Mouse (Mus musculus): ENCODE data around the gene Pknox2. TPM values are rescaled to one million over a fixed set of nuclear protein-coding genes. Genes with fewer than 3 reads are reported as not detected.

Pknox2 gene
- polyA plus RNA-seq, 1 experiment from 2014 or later: 14.5 TPM

GRCm38 (mm10) chr9:36968713-36969112 is 178.5 kb downstream of the Pknox2 start:
- ATAC-seq (ENCODE audit: low FRiP score, low read depth): no peak
- H3K27me3 ChIP-seq: peaks cover 82% of the 10 kb centered on the region

GRCm38 (mm10) chr9:36968236-36968635 is 179.0 kb downstream of the Pknox2 start:
- H3K27ac ChIP-seq: no peak overlapping the region
- ATAC-seq (ENCODE audit: low FRiP score, low read depth): no peak
- no peak overlapping the region for H3K4me3 ChIP-seq
- H3K9ac ChIP-seq: no peak overlapping the region
- peaks cover 29% of the 10 kb centered on the region for H3K4me1 ChIP-seq
- H3K27me3 ChIP-seq: peaks cover 82% of the 10 kb centered on the region
- 84% methylated on average over 7 of the region's 7 CpGs for WGBS
- no peak overlapping the region for H3K4me2 ChIP-seq (replicated peaks)
- H3K9me3 ChIP-seq: no peaks in the 10 kb centered on the region
- H3K36me3 ChIP-seq: no peaks in the 10 kb centered on the region

More at GRCm38 (mm10) chr9:36968713-36969112, 178.5 kb downstream of the Pknox2 start:
- 45% methylated on average over 7 of the region's 7 CpGs for WGBS
- Histone ChIP-seq H3K36me3 (no peaks in the 10 kb centered on the region), H3K9me3 (no peaks in the 10 kb centered on the region), H3K4me3 (no peak overlapping the region), H3K27ac (no peak overlapping the region), H3K9ac (no peak overlapping the region), H3K4me2 (replicated peaks) (no peak overlapping the region), H3K4me1 (peaks cover 28% of the 10 kb centered on the region)

DNA sequence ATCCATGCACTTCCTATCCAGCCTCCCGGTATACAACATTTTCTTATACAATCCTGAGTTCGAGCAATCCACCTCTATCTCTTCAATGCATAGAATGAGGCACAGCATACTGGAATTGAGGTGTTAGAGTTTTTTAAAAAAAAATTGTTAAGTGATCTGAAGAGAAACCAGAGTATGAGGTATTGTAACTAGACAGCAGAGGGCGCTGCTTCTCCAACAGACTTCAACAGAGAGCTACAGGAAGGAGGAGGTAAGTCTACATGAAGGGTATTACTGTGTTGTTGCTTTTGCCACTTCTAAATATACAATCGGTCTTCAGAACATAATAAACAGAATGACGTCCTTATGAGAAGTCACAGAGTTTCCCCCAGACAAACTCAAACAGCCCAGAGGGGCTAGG is 181.5 kb downstream of the Pknox2 start:
- Histone ChIP-seq H3K4me2 (replicated peaks) (no peak overlapping the region), H3K9me3 (no peaks in the 10 kb centered on the region), H3K4me1 (peaks cover 35% of the 10 kb centered on the region), H3K27me3 (peaks cover 85% of the 10 kb centered on the region), H3K27ac (no peak overlapping the region), H3K4me3 (no peak overlapping the region), H3K9ac (no peak overlapping the region), H3K36me3 (no peaks in the 10 kb centered on the region)
- ATAC-seq (ENCODE audit: low FRiP score, low read depth): no peak
- WGBS: 67% methylated on average over 5 of the region's 5 CpGs

GRCm38 (mm10) chr9:36964230-36964629 is 183.0 kb downstream of the Pknox2 start:
- WGBS: 10% methylated on average over 5 of the region's 5 CpGs

GRCm38 (mm10) chr9:36963512-36963911 is 183.7 kb downstream of the Pknox2 start:
- H3K9me3 ChIP-seq: no peaks in the 10 kb centered on the region
- H3K4me2 ChIP-seq (replicated peaks): no peak overlapping the region
- no peak for ATAC-seq (ENCODE audit: low FRiP score, low read depth)
- H3K36me3 ChIP-seq: no peaks in the 10 kb centered on the region
- peaks cover 40% of the 10 kb centered on the region for H3K4me1 ChIP-seq
- WGBS: 56% methylated on average over 3 of the region's 3 CpGs
- H3K27me3 ChIP-seq: peaks cover 84% of the 10 kb centered on the region
- no peak overlapping the region for H3K27ac ChIP-seq
- H3K4me3 ChIP-seq: no peak overlapping the region
- no peak overlapping the region for H3K9ac ChIP-seq

More at GRCm38 (mm10) chr9:36964230-36964629, 183.0 kb downstream of the Pknox2 start:
- peaks cover 84% of the 10 kb centered on the region for H3K27me3 ChIP-seq
- H3K9ac ChIP-seq: 0 out of 2 replicates have a peak overlapping the region, but pooled peaks have one; percentile 45
- no peaks in the 10 kb centered on the region for H3K36me3 ChIP-seq
- H3K4me2 ChIP-seq (replicated peaks): no peak overlapping the region
- no peak overlapping the region for H3K27ac ChIP-seq
- no peak for ATAC-seq (ENCODE audit: low FRiP score, low read depth)
- no peaks in the 10 kb centered on the region for H3K9me3 ChIP-seq
- H3K4me1 ChIP-seq: peaks cover 40% of the 10 kb centered on the region
- no peak overlapping the region for H3K4me3 ChIP-seq

DNA sequence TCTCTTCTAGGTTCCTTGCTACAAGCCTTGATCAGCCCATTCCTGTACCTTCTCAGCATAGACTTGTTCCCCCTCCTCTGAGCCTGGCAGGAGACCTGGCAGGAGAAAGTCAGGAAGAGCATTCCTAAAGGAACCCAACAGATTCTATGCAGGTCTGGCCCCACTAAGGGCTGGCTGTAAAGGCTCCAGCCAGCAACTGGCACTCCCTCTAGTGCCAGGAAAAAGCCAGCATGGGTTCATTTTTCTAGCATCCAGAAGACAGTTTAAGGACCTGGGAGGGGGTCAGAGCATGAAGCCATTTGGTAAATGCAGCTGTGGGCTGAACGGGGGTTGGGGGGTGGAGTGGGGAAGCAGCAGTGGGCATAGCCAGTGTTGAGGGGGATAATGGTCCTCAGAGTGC is 185.3 kb downstream of the Pknox2 start:
- Histone ChIP-seq H3K4me3 (no peak overlapping the region), H3K27ac (no peak overlapping the region), H3K4me1 (peaks cover 40% of the 10 kb centered on the region), H3K9ac (no peak overlapping the region), H3K4me2 (replicated peaks) (no peak overlapping the region), H3K27me3 (peaks cover 83% of the 10 kb centered on the region), H3K36me3 (no peaks in the 10 kb centered on the region), H3K9me3 (no peaks in the 10 kb centered on the region)
- ATAC-seq (ENCODE audit: low FRiP score, low read depth): no peak
- WGBS: 30% methylated on average over 1 of the region's 1 CpGs

DNA sequence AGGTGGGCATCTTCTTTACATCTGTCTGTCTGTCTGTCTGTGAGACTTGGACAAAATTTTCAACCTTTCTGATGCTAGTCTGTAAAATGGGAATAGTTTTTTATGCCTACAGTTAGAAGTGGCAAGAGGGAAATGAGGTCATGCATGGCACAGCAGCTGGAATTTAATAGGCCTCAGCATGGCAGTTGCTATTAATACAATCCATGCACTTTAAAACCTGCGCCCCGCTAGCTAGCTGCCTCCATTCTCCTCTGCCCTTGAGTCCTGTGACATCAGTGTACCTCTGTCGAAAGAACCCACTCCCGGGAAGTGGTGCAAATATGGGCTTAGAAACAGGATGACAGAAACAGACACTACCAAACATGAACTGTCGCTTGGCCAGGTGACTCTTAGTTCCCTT is 186.1 kb downstream of the Pknox2 start:
- Histone ChIP-seq H3K9me3 (no peaks in the 10 kb centered on the region), H3K9ac (no peak overlapping the region), H3K36me3 (no peaks in the 10 kb centered on the region), H3K27me3 (peaks cover 76% of the 10 kb centered on the region), H3K4me2 (replicated peaks) (no peak overlapping the region), H3K4me1 (peaks cover 40% of the 10 kb centered on the region), H3K4me3 (no peak overlapping the region), H3K27ac (no peak overlapping the region)
- WGBS: 73% methylated on average over 5 of the region's 5 CpGs
- ATAC-seq (ENCODE audit: low FRiP score, low read depth): no peak

DNA sequence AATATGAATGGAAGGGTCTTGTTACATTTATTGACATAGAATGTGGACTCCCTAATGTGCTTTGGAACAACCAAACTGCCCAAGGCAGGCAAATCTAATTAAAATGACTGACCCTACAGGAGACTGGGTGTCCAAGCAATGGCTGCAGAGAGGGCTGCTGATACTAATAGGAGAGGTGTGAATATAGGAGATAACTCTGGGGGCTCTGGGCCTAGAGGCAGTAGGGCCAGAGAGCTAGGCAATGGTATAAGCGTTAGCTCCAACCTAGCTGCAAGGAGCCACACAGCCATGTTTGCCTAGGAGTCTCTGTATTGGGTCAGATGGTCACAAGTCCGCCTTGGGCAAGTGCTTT is 196.1 kb downstream of the Pknox2 start:
- peaks cover 82% of the 10 kb centered on the region for H3K27me3 ChIP-seq
- no peak; the same call in 1 of the 2 replicates for ATAC-seq (ENCODE audit: low FRiP score, low read depth)
- peaks cover 6% of the 10 kb centered on the region; the same call in 1 of the 2 replicates for H3K36me3 ChIP-seq
- WGBS: 78% methylated on average over 2 of the region's 2 CpGs
- H3K4me3 ChIP-seq: no peak overlapping the region
- H3K9me3 ChIP-seq: no peaks in the 10 kb centered on the region
- peaks cover 9% of the 10 kb centered on the region for H3K4me1 ChIP-seq
- no peak overlapping the region for H3K27ac ChIP-seq
- no peak overlapping the region for H3K9ac ChIP-seq
- no peak overlapping the region for H3K4me2 ChIP-seq (replicated peaks)

GRCm38 (mm10) chr9:36950271-36951132 is 196.7 kb downstream of the Pknox2 start:
- Histone ChIP-seq H3K4me1 (peaks cover 9% of the 10 kb centered on the region), H3K36me3 (peaks cover 6% of the 10 kb centered on the region; the same call in 1 of the 2 replicates), H3K4me3 (no peak overlapping the region), H3K9ac (no peak overlapping the region), H3K27me3 (peaks cover 88% of the 10 kb centered on the region), H3K27ac (no peak overlapping the region), H3K9me3 (no peaks in the 10 kb centered on the region), H3K4me2 (replicated peaks) (no peak overlapping the region)
- 15% methylated on average over 14 of the region's 14 CpGs for WGBS
- ATAC-seq (ENCODE audit: low FRiP score, low read depth): no peak

DNA sequence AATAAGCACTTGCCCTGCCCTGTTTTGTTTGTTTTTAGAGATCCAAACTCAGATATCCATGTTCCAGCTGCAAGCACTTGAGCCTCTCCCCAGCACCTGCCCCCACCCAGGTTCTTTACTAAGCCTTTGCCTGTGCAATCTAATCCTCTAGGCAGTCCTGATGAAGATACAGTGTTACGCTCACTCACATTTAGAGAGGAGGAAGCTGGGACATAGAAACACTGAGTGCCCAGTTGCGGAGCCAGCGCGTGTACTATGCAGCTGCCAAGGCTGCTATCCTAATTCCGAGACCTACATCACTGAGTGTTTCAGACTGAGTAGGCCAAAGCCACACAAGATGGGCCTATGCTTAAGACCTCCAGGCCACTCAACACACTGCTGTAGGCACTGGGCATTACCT is 199.0 kb downstream of the Pknox2 start:
- peaks cover 9% of the 10 kb centered on the region for H3K4me1 ChIP-seq
- ATAC-seq (ENCODE audit: low FRiP score, low read depth): no peak
- H3K9ac ChIP-seq: no peak overlapping the region
- H3K36me3 ChIP-seq: no peaks in the 10 kb centered on the region
- peaks cover 97% of the 10 kb centered on the region for H3K27me3 ChIP-seq
- WGBS: 79% methylated on average over 5 of the region's 5 CpGs
- no peak overlapping the region for H3K4me2 ChIP-seq (replicated peaks)
- H3K9me3 ChIP-seq: no peaks in the 10 kb centered on the region
- no peak overlapping the region for H3K4me3 ChIP-seq
- H3K27ac ChIP-seq: no peak overlapping the region

GRCm38 (mm10) chr9:36947056-36947694 is 200.0 kb downstream of the Pknox2 start:
- H3K36me3 ChIP-seq: no peaks in the 10 kb centered on the region
- no peak overlapping the region for H3K9ac ChIP-seq
- no peak overlapping the region for H3K4me3 ChIP-seq
- WGBS: 87% methylated on average over 5 of the region's 5 CpGs
- peaks cover 9% of the 10 kb centered on the region for H3K4me1 ChIP-seq
- no peak overlapping the region for H3K27ac ChIP-seq
- no peak overlapping the region for H3K4me2 ChIP-seq (replicated peaks)
- H3K9me3 ChIP-seq: no peaks in the 10 kb centered on the region
- no peak for ATAC-seq (ENCODE audit: low FRiP score, low read depth)
- H3K27me3 ChIP-seq: peaks cover 98% of the 10 kb centered on the region

GRCm38 (mm10) chr9:36944843-36945242 is 202.4 kb downstream of the Pknox2 start:
- peaks cover 18% of the 10 kb centered on the region for H3K4me1 ChIP-seq
- H3K9me3 ChIP-seq: no peaks in the 10 kb centered on the region
- WGBS: 54% methylated on average over 7 of the region's 7 CpGs
- H3K4me3 ChIP-seq: no peak overlapping the region
- no peaks in the 10 kb centered on the region for H3K36me3 ChIP-seq
- no peak overlapping the region for H3K27ac ChIP-seq
- ATAC-seq (ENCODE audit: low FRiP score, low read depth): no peak
- H3K9ac ChIP-seq: no peak overlapping the region
- no peak overlapping the region for H3K4me2 ChIP-seq (replicated peaks)
- H3K27me3 ChIP-seq: peaks cover 98% of the 10 kb centered on the region
